Mouse (Mus musculus) myocyte (in vitro differentiated cells): ENCODE measurements around the gene Gm14569. TPM values are rescaled to one million over a fixed set of nuclear protein-coding genes. Genes with fewer than 3 reads are reported as not detected.

Experiments
- H3K27me3 ChIP-seq: one replicate; pipeline ENCODE4 v1.6.1; 2011; ENCODE audit not compliant: control insufficient read depth, insufficient read depth, insufficient read length
- H3K36me3 ChIP-seq: one replicate; pipeline ENCODE4 v1.6.1; 2011; ENCODE audit not compliant: control insufficient read depth, insufficient read depth
- H3K4me2 ChIP-seq: one replicate; pipeline ENCODE4 v1.6.1; 2011; ENCODE audit warnings: low read depth, control low read depth
- H3K4me3 ChIP-seq: one replicate; pipeline ENCODE4 v1.5.1; 2011; ENCODE audit warnings: mild to moderate bottlenecking, control low read depth, moderate library complexity
- H3K79me2 ChIP-seq: one replicate; pipeline ENCODE4 v1.6.1; 2011; ENCODE audit not compliant: control insufficient read depth, insufficient read depth
- H3ac ChIP-seq: one replicate; pipeline ENCODE4 v1.6.1; 2011; ENCODE audit not compliant: control insufficient read depth, insufficient read length
- CEBPB ChIP-seq: IDR thresholded peaks from 2 replicates; pipeline ENCODE4 v1.6.1; 2011; ENCODE audit warnings: mild to moderate bottlenecking, moderate library complexity; ENCODE audit not compliant: poor library complexity, insufficient read depth, severe bottlenecking
- E2F4 ChIP-seq: IDR thresholded peaks from one replicate; pipeline ENCODE4 v1.6.1; 2011; ENCODE audit warnings: mild to moderate bottlenecking, control low read depth, moderate library complexity; ENCODE audit not compliant: insufficient read depth
- MAX ChIP-seq: IDR thresholded peaks from one replicate; pipeline ENCODE4 v1.6.1; 2011; ENCODE audit warnings: low read depth, mild to moderate bottlenecking, control low read depth
- MYOD1 ChIP-seq, 3 experiments: IDR thresholded peaks; one replicate each; pipeline ENCODE4 v1.6.1; 2011; ENCODE audit warnings: control low read depth in 2 of 3, low read depth in 2 of 3, mild to moderate bottlenecking in 2 of 3, moderate library complexity in 1 of 3; ENCODE audit not compliant: insufficient read length in 2 of 3, control insufficient read depth in 1 of 3
- MYOG ChIP-seq, 3 experiments: IDR thresholded peaks; one replicate each; pipeline ENCODE4 v1.6.1; 2011; ENCODE audit warnings: control low read depth in 2 of 3, low read depth in 2 of 3, mild to moderate bottlenecking in 2 of 3; ENCODE audit not compliant: insufficient read length in 2 of 3, control insufficient read depth in 1 of 3, insufficient read depth in 1 of 3
- POLR2A ChIP-seq: IDR thresholded peaks from one replicate; pipeline ENCODE4 v1.6.1; 2011; ENCODE audit warnings: low read depth, mild to moderate bottlenecking, control low read depth, moderate library complexity; ENCODE audit not compliant: insufficient read length
- POLR2AphosphoS2 ChIP-seq: IDR thresholded peaks from one replicate; pipeline ENCODE4 v1.6.1; 2011; ENCODE audit warnings: low read depth, control low read depth; ENCODE audit not compliant: insufficient read length
- REST ChIP-seq: IDR thresholded peaks from one replicate; pipeline ENCODE4 v1.6.1; 2011; ENCODE audit warnings: mild to moderate bottlenecking, control low read depth, moderate library complexity; ENCODE audit not compliant: insufficient read depth, insufficient read length
- SRF ChIP-seq: IDR thresholded peaks from one replicate; pipeline ENCODE4 v1.6.1; 2011; ENCODE audit warnings: low read depth; ENCODE audit not compliant: control insufficient read depth, insufficient read length
- TCF12 ChIP-seq: IDR thresholded peaks from one replicate; pipeline ENCODE4 v1.6.1; 2011; ENCODE audit warnings: mild to moderate bottlenecking, control low read depth; ENCODE audit not compliant: poor library complexity, insufficient read depth, severe bottlenecking
- TCF3 ChIP-seq: IDR thresholded peaks from one replicate; pipeline ENCODE4 v1.6.1; 2011; ENCODE audit warnings: low read depth, control low read depth; ENCODE audit not compliant: insufficient read length
- USF1 ChIP-seq: IDR thresholded peaks from one replicate; pipeline ENCODE4 v1.6.1; 2011; ENCODE audit warnings: low read depth, mild to moderate bottlenecking, control low read depth, moderate library complexity
- polyA plus RNA-seq: library from polyadenylated mRNA; unstranded; fragments of >200 nt; fragmentation: generic; extraction: Trizol; gene quantifications from one replicate; pipeline ENCODE4 v1.2.1, GENCODE M21; 2012; ENCODE audit warnings: missing spikeins

Gene Gm14569
- polyA plus RNA-seq = not detected

- H3K27me3 ChIP-seq = no peaks in the 10 kb centered on the region
- TF ChIP-seq POLR2A (no peak), TCF3 (no peak), E2F4 (no peak), REST (no peak)
- no peak within 1 kb of the TSS for H3K4me3 ChIP-seq
- no peaks in the 10 kb centered on the region for H3K36me3 ChIP-seq
- no peaks in the 10 kb centered on the region for H3K79me2 ChIP-seq
- no peak within 1 kb of the TSS for H3ac ChIP-seq
- no peak within 1 kb of the TSS for H3K4me2 ChIP-seq
Observed at GRCm38 (mm10) chrX:36491730-36492129, at the start of gene Gm14569. Gm14569 (minus strand) TSS chrX:36491830.

GRCm38 (mm10) chrX:36534514-36534913 lies 42.9 kb upstream of the Gm14569 start:
- Histone ChIP-seq H3K4me3 (no peak overlapping the region), H3K4me2 (no peak overlapping the region), H3K36me3 (no peaks in the 10 kb centered on the region), H3K79me2 (no peaks in the 10 kb centered on the region), H3K27me3 (no peaks in the 10 kb centered on the region), H3ac (no peak overlapping the region)
- TF ChIP-seq TCF12 = no peak
- no peak for TF ChIP-seq REST
- no peak for TF ChIP-seq MYOD1 (IDR thresholded peaks at IDR 0.05; ENCODE audit: control insufficient read depth in 1 of 3, insufficient read length in 2 of 3, low read depth in 2 of 3)
- TF ChIP-seq SRF = no peak

GRCm38 (mm10) chrX:36533744-36534143 lies 42.1 kb upstream of the Gm14569 start:
- no peak overlapping the region for H3K4me2 ChIP-seq
- H3ac ChIP-seq = no peak overlapping the region
- no peaks in the 10 kb centered on the region for H3K36me3 ChIP-seq
- H3K79me2 ChIP-seq = no peaks in the 10 kb centered on the region
- TF ChIP-seq TCF3 = no peak
- no peak for TF ChIP-seq MAX
- TF ChIP-seq MYOD1 (IDR thresholded peaks at IDR 0.05; ENCODE audit: control insufficient read depth in 1 of 3, insufficient read length in 2 of 3, low read depth in 2 of 3) = no peak
- no peak for TF ChIP-seq E2F4
- TF ChIP-seq POLR2A = no peak
- no peak for TF ChIP-seq POLR2AphosphoS2
- no peak for TF ChIP-seq MYOG (IDR thresholded peaks at IDR 0.05; ENCODE audit: control insufficient read depth in 1 of 3, insufficient read depth in 1 of 3, insufficient read length in 2 of 3, low read depth in 2 of 3)
- no peak for TF ChIP-seq CEBPB
- no peak for TF ChIP-seq TCF12
- H3K4me3 ChIP-seq = no peak overlapping the region
- no peaks in the 10 kb centered on the region for H3K27me3 ChIP-seq

- Histone ChIP-seq H3K79me2 (no peaks in the 10 kb centered on the region), H3K4me2 (no peak overlapping the region), H3K27me3 (no peaks in the 10 kb centered on the region), H3ac (no peak overlapping the region), H3K36me3 (no peaks in the 10 kb centered on the region), H3K4me3 (no peak overlapping the region)
- no peak for TF ChIP-seq E2F4
- TF ChIP-seq CEBPB = no peak
- TF ChIP-seq TCF12 = no peak
- TF ChIP-seq SRF = no peak
- TF ChIP-seq REST = no peak
- no peak for TF ChIP-seq MYOG (IDR thresholded peaks at IDR 0.05; ENCODE audit: control insufficient read depth in 1 of 3, insufficient read depth in 1 of 3, insufficient read length in 2 of 3, low read depth in 2 of 3)
- no peak for TF ChIP-seq USF1
- TF ChIP-seq POLR2A = no peak
Observed at GRCm38 (mm10) chrX:36530251-36530650, 38.6 kb upstream of the Gm14569 start.

GRCm38 (mm10) chrX:36523729-36524128 lies 32.1 kb upstream of the Gm14569 start:
- Histone ChIP-seq H3K4me2 (no peak overlapping the region), H3ac (no peak overlapping the region), H3K4me3 (no peak overlapping the region), H3K36me3 (no peaks in the 10 kb centered on the region), H3K79me2 (no peaks in the 10 kb centered on the region), H3K27me3 (peaks cover 4% of the 10 kb centered on the region)
- TF ChIP-seq E2F4 (no peak), POLR2AphosphoS2 (no peak), USF1 (no peak), TCF3 (no peak), CEBPB (no peak), MAX (no peak)

- no peak overlapping the region for H3ac ChIP-seq
- H3K4me3 ChIP-seq = no peak overlapping the region
- no peaks in the 10 kb centered on the region for H3K79me2 ChIP-seq
- no peaks in the 10 kb centered on the region for H3K36me3 ChIP-seq
- no peak for TF ChIP-seq POLR2A
- no peak overlapping the region for H3K4me2 ChIP-seq
- H3K27me3 ChIP-seq = no peaks in the 10 kb centered on the region
Observed at GRCm38 (mm10) chrX:36513726-36514125, 22.1 kb upstream of the Gm14569 start.
